Mouse (Mus musculus): ENCODE results near the gene Ccdc36. TPM values are rescaled to one million over a fixed set of nuclear protein-coding genes. Genes with fewer than 3 reads are reported as not detected.

Ccdc36 gene
- total and polyA plus RNA-seq, 3 experiments = not detected

DNA sequence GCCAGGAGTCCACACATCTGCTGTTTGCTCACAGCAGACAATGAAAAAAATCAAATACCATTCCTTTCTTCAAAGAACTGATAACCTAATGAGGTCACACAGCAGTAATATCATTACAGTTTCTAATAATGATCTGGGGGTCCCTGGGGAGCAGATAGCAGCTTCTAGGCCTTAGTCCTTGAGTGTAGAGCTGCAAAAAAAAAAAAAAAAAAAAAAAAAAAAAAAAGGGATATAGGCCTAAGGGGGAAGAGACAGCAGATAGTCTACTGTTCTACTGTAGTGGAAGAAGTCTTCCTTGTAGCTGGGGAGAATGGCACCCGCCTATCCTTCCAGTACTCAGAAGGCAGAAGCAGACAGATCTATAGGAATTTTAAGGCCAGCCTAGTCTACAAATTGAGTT is 32.9 kb downstream of the Ccdc36 start:
- no peaks in the 10 kb centered on the region for H3K79me2 ChIP-seq (ENCODE audit: control insufficient read depth, insufficient read depth, low read length, poor library complexity)
- H3K27ac ChIP-seq (ENCODE audit: control insufficient read depth, low read depth, low read length) = no peak overlapping the region
- no peaks in the 10 kb centered on the region for H3K27me3 ChIP-seq (ENCODE audit: control insufficient read depth in 1 of 2, insufficient read depth in 2 of 2, low read length in 2 of 2)
- H3K9me3 ChIP-seq (replicated peaks; ENCODE audit: insufficient read depth, low read length) = no peaks in the 10 kb centered on the region
- TF ChIP-seq TAL1 (IDR thresholded peaks at IDR 0.05; ENCODE audit: low read length) = no peak
- no peak for TF ChIP-seq NELFE (IDR thresholded peaks at IDR 0.05; ENCODE audit: low read depth, low read length)
- peak; percentile 89 for TF ChIP-seq ZNF384 (IDR thresholded peaks at IDR 0.05; ENCODE audit: low read depth, low read length)
- TF ChIP-seq CTCF (IDR thresholded peaks at IDR 0.05 in 2 of 3, conservative IDR thresholded peaks at IDR 0.05 in 1 of 3; ENCODE audit: control insufficient read depth in 1 of 3, insufficient read depth in 1 of 3, low read depth in 2 of 3, low read length in 3 of 3, poor library complexity in 1 of 3, severe bottlenecking in 1 of 3) = no peak
- TF ChIP-seq POLR2AphosphoS5 (IDR thresholded peaks at IDR 0.05; ENCODE audit: borderline replicate concordance, low read depth, low read length) = no peak
- no peaks in the 10 kb centered on the region for H3K36me3 ChIP-seq (ENCODE audit: control insufficient read depth in 1 of 2, insufficient read depth in 2 of 2, low read length in 2 of 2)
- H3K4me3 ChIP-seq (ENCODE audit: control insufficient read depth in 1 of 2, insufficient read depth in 1 of 2, low read depth in 2 of 2, low read length in 2 of 2) = no peak overlapping the region
- no peak for DNase-seq (ENCODE audit: low read depth, low spot score)
- no peak overlapping the region for H3K9ac ChIP-seq (ENCODE audit: control insufficient read depth, low read depth, low read length, poor library complexity, severe bottlenecking)
- peaks cover 0 to 3% of the 10 kb centered on the region in 2 experiments; a peak in 2 of 4 replicates for H3K4me1 ChIP-seq (ENCODE audit: control insufficient read depth in 1 of 2, insufficient read depth in 2 of 2, low read length in 2 of 2)

- Histone ChIP-seq H3K9me3 (replicated peaks; ENCODE audit: insufficient read depth, low read length) (no peaks in the 10 kb centered on the region), H3K36me3 (ENCODE audit: control insufficient read depth in 1 of 2, insufficient read depth in 2 of 2, low read length in 2 of 2) (no peaks in the 10 kb centered on the region), H3K4me3 (ENCODE audit: control insufficient read depth in 1 of 2, insufficient read depth in 1 of 2, low read depth in 2 of 2, low read length in 2 of 2) (no peak overlapping the region), H3K79me2 (ENCODE audit: control insufficient read depth, insufficient read depth, low read length, poor library complexity) (no peaks in the 10 kb centered on the region), H3K27ac (ENCODE audit: control insufficient read depth, low read depth, low read length) (no peak overlapping the region), H3K4me1 (ENCODE audit: control insufficient read depth in 1 of 2, insufficient read depth in 2 of 2, low read length in 2 of 2) (peaks cover 0 to 3% of the 10 kb centered on the region in 2 experiments; a peak in 2 of 4 replicates), H3K9ac (ENCODE audit: control insufficient read depth, low read depth, low read length, poor library complexity, severe bottlenecking) (no peak overlapping the region), H3K27me3 (ENCODE audit: control insufficient read depth in 1 of 2, insufficient read depth in 2 of 2, low read length in 2 of 2) (no peaks in the 10 kb centered on the region)
- TF ChIP-seq ETS1 (IDR thresholded peaks at IDR 0.05; ENCODE audit: low read depth, low read length) = no peak
- no peak for TF ChIP-seq POLR2A (IDR thresholded peaks at IDR 0.05; ENCODE audit: control insufficient read depth in 1 of 2, insufficient read depth in 1 of 2, low read depth in 1 of 2, low read length in 2 of 2, poor library complexity in 1 of 2)
- TF ChIP-seq RAD21 (IDR thresholded peaks at IDR 0.05; ENCODE audit: low read depth, low read length) = no peak
- TF ChIP-seq SIN3A (IDR thresholded peaks at IDR 0.05; ENCODE audit: low read length) = no peak
- TF ChIP-seq EP300 (IDR thresholded peaks at IDR 0.05; ENCODE audit: low read depth in 1 of 2, low read length in 2 of 2) = no peak
- DNase-seq (ENCODE audit: low read depth, low spot score) = no peak
Observed at GRCm38 (mm10) chr9:108394191-108394590, 34.1 kb downstream of the Ccdc36 start.

GRCm38 (mm10) chr9:108392676-108393075 is 35.6 kb downstream of the Ccdc36 start, which contains the start of gene 1700102P08Rik:
1700102P08Rik (plus strand) TSS chr9:108392805.
- TF ChIP-seq ELF1 (IDR thresholded peaks at IDR 0.05; ENCODE audit: low read depth, low read length) = no peak
- no peaks in the 10 kb centered on the region; a peak in 2 of 4 replicates for H3K36me3 ChIP-seq (ENCODE audit: control insufficient read depth in 1 of 2, insufficient read depth in 2 of 2, low read length in 2 of 2)
- H3K9ac ChIP-seq (ENCODE audit: control insufficient read depth, low read depth, low read length, poor library complexity, severe bottlenecking) = no peak within 1 kb of the TSS
- H3K4me1 ChIP-seq (ENCODE audit: control insufficient read depth in 1 of 2, insufficient read depth in 2 of 2, low read length in 2 of 2) = peaks cover 0 to 3% of the 10 kb centered on the region in 2 experiments; a peak in 2 of 4 replicates
- H3K4me3 ChIP-seq (ENCODE audit: control insufficient read depth in 1 of 2, insufficient read depth in 1 of 2, low read depth in 2 of 2, low read length in 2 of 2) = no peak within 1 kb of the TSS
- no peaks in the 10 kb centered on the region for H3K79me2 ChIP-seq (ENCODE audit: control insufficient read depth, insufficient read depth, low read length, poor library complexity)
- DNase-seq (ENCODE audit: low read depth, low spot score) = no peak
- H3K27ac ChIP-seq (ENCODE audit: control insufficient read depth, low read depth, low read length) = no peak within 1 kb of the TSS
- no peaks in the 10 kb centered on the region for H3K27me3 ChIP-seq (ENCODE audit: control insufficient read depth in 1 of 2, insufficient read depth in 2 of 2, low read length in 2 of 2)
- H3K9me3 ChIP-seq (replicated peaks; ENCODE audit: insufficient read depth, low read length) = no peaks in the 10 kb centered on the region
